Mouse (Mus musculus) limb, embryonic 12.5 days (tissue): ENCODE results near the gene Ech1. TPM values are rescaled to one million over a fixed set of nuclear protein-coding genes. Genes with fewer than 3 reads are reported as not detected.
A peak's percentile ranks its signal among the peaks of the same experiment; 100 is the strongest.

Experiments used
- ATAC-seq: fragments of 200-750 bp; cut with Nextera tagmentation; 2 replicates; pipeline ENCODE4 v1.8.0; 2017; ENCODE audit warnings: low read depth, moderate TSS enrichment; ENCODE audit not compliant: insufficient number of reproducible peaks, insufficient read depth, low FRiP score, low TSS enrichment
- H3K27ac ChIP-seq: fragments of 300-500 bp; sonication (generic); 2 replicates; pipeline ENCODE4 v1.5.1; 2016; ENCODE audit warnings: mild to moderate bottlenecking, moderate library complexity
- H3K27me3 ChIP-seq: fragments of 300-500 bp; sonication (generic); 2 replicates; pipeline ENCODE4 v1.6.1; 2016; ENCODE audit warnings: mild to moderate bottlenecking, moderate library complexity
- H3K36me3 ChIP-seq: fragments of 300-500 bp; sonication (generic); 2 replicates; pipeline ENCODE4 v1.6.1; 2016; ENCODE audit warnings: mild to moderate bottlenecking, moderate library complexity
- H3K4me1 ChIP-seq: fragments of 300-500 bp; sonication (generic); replicated peaks from 2 replicates; pipeline ENCODE4 v1.6.1; 2016
- H3K4me2 ChIP-seq: fragments of 300-500 bp; sonication (generic); 2 replicates; pipeline ENCODE4 v1.6.1; 2016; ENCODE audit warnings: mild to moderate bottlenecking, moderate library complexity
- H3K4me3 ChIP-seq: fragments of 300-500 bp; sonication (generic); replicated peaks from 2 replicates; pipeline ENCODE4 v1.5.1; 2016; ENCODE audit warnings: mild to moderate bottlenecking
- H3K9ac ChIP-seq: fragments of 300-500 bp; sonication (generic); replicated peaks from 2 replicates; pipeline ENCODE4 v1.6.1; 2016; ENCODE audit warnings: mild to moderate bottlenecking, moderate library complexity
- H3K9me3 ChIP-seq: fragments of 300-500 bp; sonication (generic); 2 replicates; pipeline ENCODE4 v1.6.1; 2016; ENCODE audit warnings: mild to moderate bottlenecking, moderate library complexity
- WGBS: fragments of 180-500 bp; shearing (Covaris S2); methylation state at CpG from one replicate; pipeline ENCODE4 v1.1.7; 2016; 5-methylcytosine and 5-hydroxymethylcytosine counted together
- polyA plus RNA-seq: library from polyadenylated mRNA; unstranded; fragments of >200 nt; fragmentation: Nextera tagmentation; extraction: Ambion mirVana; gene quantifications from 2 replicates; pipeline ENCODE4 v1.2.1, GENCODE M21; 2016

Gene Ech1
- polyA plus RNA-seq, 1 experiment from 2014 or later = 111 TPM

DNA sequence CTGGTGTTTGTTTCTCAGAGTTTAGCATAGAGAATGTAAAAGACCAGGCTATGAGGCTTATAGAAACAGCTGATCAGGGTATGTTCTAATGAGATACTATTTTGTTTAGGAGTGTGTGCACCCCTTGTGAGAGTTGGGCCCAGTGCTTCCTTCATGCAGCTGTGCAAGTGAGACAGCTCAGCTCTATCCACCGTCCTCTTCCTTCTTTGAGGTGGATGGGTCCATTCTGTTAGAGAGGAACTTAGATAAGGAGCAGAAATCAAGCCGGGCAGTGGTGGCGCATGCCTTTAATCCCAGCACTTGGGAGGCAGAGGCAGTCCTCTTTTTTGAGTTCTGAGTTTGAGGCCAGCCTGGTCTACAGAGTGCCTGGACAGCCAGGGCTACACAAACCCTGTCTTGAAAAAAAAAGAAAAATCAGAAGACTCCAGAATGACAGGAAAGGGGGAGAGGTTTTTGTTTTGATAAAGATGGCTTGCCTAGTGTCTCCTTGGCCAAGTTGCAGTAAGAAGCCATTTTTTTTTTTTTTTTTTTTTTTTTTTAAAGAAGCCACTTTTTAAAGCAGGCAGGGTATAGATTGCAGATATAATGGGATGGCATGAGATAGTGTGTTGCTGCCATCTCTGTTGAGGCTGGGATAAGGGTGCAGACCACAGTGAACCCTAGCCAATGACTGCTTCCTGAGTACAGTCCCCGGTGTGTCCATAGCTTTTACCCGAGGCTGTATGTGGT, 10.5 kb upstream of the Ech1 start:
- Histone ChIP-seq H3K4me1 (peaks cover 52% of the 10 kb centered on the region), H3K9ac (no peak overlapping the region; the same call in 1 of the 2 replicates), H3K27ac (no peak overlapping the region), H3K27me3 (no peaks in the 10 kb centered on the region), H3K4me2 (no peak overlapping the region; the same call in 1 of the 2 replicates), H3K4me3 (no peak overlapping the region), H3K36me3 (peaks cover 78% of the 10 kb centered on the region), H3K9me3 (no peaks in the 10 kb centered on the region)
- 90% methylated on average over 5 of the region's 5 CpGs for WGBS
- ATAC-seq = no peak

- Histone ChIP-seq H3K4me1 (peaks cover 52% of the 10 kb centered on the region), H3K36me3 (peaks cover 86% of the 10 kb centered on the region), H3K27me3 (no peaks in the 10 kb centered on the region), H3K9ac (no peak overlapping the region), H3K9me3 (no peaks in the 10 kb centered on the region), H3K4me3 (no peak overlapping the region), H3K27ac (no peak overlapping the region), H3K4me2 (no peak overlapping the region; the same call in 1 of the 2 replicates)
- no peak for ATAC-seq
- 89% methylated on average over 9 of the region's 9 CpGs for WGBS
These were observed 9.8 kb upstream of the Ech1 start for GRCm38 (mm10) chr7:28815230-28815629.

GRCm38 (mm10) chr7:28816201-28816600, 8.8 kb upstream of the Ech1 start:
- no peak overlapping the region for H3K4me3 ChIP-seq
- no peaks in the 10 kb centered on the region for H3K9me3 ChIP-seq
- H3K9ac ChIP-seq = no peak overlapping the region
- WGBS = 88% methylated on average over 9 of the region's 9 CpGs
- H3K4me1 ChIP-seq = peaks cover 52% of the 10 kb centered on the region
- ATAC-seq = no peak
- H3K4me2 ChIP-seq = no peak overlapping the region
- H3K27me3 ChIP-seq = no peaks in the 10 kb centered on the region
- H3K36me3 ChIP-seq = peaks cover 96% of the 10 kb centered on the region
- no peak overlapping the region for H3K27ac ChIP-seq

- no peak overlapping the region for H3K4me3 ChIP-seq
- H3K27me3 ChIP-seq = no peaks in the 10 kb centered on the region
- H3K9ac ChIP-seq = no peak overlapping the region
- H3K27ac ChIP-seq = no peak overlapping the region
- H3K4me2 ChIP-seq = no peak overlapping the region
- H3K9me3 ChIP-seq = no peaks in the 10 kb centered on the region
- H3K4me1 ChIP-seq = peaks cover 50% of the 10 kb centered on the region
- ATAC-seq = no peak
- 95% methylated on average over 10 of the region's 10 CpGs for WGBS
- H3K36me3 ChIP-seq = peaks cover 100% of the 10 kb centered on the region
These were observed 8.1 kb upstream of the Ech1 start for GRCm38 (mm10) chr7:28816920-28817319.

DNA sequence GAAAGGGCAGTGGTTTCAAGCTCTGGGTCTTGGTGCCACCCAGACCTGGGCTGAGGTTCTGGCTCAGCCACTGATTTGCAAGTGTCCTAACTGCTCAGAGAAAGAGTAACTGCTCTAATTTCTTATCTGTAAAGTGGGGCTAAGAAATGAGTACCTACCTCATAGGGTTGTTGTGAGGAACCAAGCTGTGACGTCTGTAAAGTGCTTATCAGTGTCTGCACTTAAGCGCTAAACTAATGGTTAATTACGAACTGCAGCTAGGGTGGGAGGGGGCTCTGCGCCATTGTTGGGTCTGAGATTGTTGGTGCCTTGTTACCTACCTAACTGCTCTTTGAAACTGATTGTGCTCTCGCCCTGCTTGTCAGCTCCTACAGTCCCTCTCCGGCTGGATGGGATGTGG, 7.5 kb upstream of the Ech1 start:
- 74% methylated on average over 6 of the region's 6 CpGs for WGBS
- no peaks in the 10 kb centered on the region for H3K27me3 ChIP-seq
- H3K9ac ChIP-seq = no peak overlapping the region; the same call in 1 of the 2 replicates
- no peaks in the 10 kb centered on the region for H3K9me3 ChIP-seq
- H3K4me3 ChIP-seq = no peak overlapping the region
- H3K4me2 ChIP-seq = no peak overlapping the region
- peaks cover 44% of the 10 kb centered on the region for H3K4me1 ChIP-seq
- no peak for ATAC-seq
- H3K27ac ChIP-seq = no peak overlapping the region
- H3K36me3 ChIP-seq = peaks cover 100% of the 10 kb centered on the region

DNA sequence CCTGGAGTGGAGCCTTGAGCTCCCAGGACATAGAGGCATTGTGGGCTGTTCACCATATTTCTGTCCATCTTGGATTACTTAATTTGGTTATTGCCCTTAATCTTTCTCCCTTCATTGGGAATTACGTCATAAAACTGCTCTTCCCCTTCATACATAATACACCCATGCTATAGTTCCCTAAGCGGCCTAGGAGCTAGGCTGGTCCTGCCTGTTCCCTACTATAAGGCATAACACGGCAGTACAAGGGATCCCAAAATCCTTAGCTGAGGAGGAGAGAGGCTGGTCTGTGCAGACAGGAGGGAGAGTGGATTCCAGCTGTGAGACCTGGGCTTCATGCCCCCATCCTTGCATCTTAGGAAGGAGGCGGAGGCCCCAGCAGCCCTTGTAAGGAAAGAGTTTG, 7.1 kb upstream of the Ech1 start:
- Histone ChIP-seq H3K4me1 (peaks cover 39% of the 10 kb centered on the region), H3K27ac (no peak overlapping the region), H3K4me3 (no peak overlapping the region), H3K27me3 (no peaks in the 10 kb centered on the region), H3K4me2 (no peak overlapping the region), H3K9me3 (no peaks in the 10 kb centered on the region), H3K36me3 (peaks cover 100% of the 10 kb centered on the region), H3K9ac (no peak overlapping the region; the same call in 1 of the 2 replicates)
- no peak for ATAC-seq
- 84% methylated on average over 4 of the region's 4 CpGs for WGBS

DNA sequence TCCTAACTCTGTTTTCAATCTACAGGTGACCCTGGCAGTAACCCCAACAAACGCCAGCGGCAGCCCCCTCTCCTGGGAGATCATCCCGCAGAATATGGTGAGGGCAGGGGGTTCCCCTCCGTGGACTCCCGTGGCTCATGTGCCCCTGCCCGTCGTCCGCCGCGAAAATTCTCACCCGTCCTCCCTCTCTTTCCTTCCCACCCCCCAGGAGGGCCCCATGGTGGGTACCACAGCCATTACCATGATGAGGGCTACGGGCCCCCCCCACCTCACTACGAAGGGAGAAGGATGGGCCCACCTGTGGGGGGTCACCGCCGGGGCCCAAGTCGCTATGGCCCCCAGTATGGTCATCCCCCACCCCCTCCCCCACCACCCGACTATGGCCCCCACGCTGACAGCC, 6.6 kb upstream of the Ech1 start:
- Histone ChIP-seq H3K36me3 (peaks cover 99% of the 10 kb centered on the region), H3K27me3 (no peaks in the 10 kb centered on the region), H3K4me3 (no peak overlapping the region), H3K4me1 (peaks cover 37% of the 10 kb centered on the region), H3K9me3 (no peaks in the 10 kb centered on the region), H3K27ac (no peak overlapping the region), H3K9ac (no peak overlapping the region), H3K4me2 (no peak overlapping the region)
- WGBS = 88% methylated on average over 18 of the region's 18 CpGs
- ATAC-seq = no peak

DNA sequence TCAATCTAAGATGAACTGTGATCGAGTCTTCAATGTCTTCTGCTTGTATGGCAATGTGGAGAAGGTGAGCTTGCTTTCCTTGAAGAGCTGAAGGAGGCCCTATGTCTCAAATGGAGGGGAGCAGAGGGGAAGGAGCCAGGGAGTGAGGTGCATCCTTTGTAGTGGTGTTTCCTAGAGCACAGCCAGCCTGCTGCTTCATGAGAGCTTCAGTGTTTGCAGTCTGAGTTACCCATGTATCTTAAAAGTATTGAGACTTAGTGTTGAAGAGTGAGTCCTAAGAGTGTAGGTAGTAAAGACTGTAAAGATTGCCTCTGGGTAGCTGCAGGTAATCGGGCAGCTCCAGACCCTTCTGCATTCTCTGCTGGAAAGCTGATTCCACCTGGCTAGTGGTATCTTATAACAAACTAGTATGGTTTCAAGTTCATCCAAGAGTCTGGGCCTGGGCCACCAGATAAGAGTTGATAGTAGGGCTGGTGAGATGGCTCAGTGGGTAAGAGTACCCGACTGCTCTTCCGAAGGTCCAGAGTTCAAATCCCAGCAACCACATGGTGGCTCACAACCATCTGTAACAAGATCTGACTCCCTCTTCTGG, 6.1 kb upstream of the Ech1 start:
- Histone ChIP-seq H3K27me3 (no peaks in the 10 kb centered on the region), H3K4me3 (no peak overlapping the region), H3K4me1 (peaks cover 33% of the 10 kb centered on the region), H3K4me2 (no peak overlapping the region), H3K36me3 (peaks cover 94% of the 10 kb centered on the region), H3K27ac (no peak overlapping the region), H3K9me3 (no peaks in the 10 kb centered on the region), H3K9ac (no peak overlapping the region)
- WGBS = 88% methylated on average over 4 of the region's 4 CpGs
- no peak for ATAC-seq

- H3K4me2 ChIP-seq = no peak overlapping the region
- H3K27me3 ChIP-seq = no peaks in the 10 kb centered on the region
- peaks cover 88% of the 10 kb centered on the region for H3K36me3 ChIP-seq
- H3K9me3 ChIP-seq = no peaks in the 10 kb centered on the region
- no peak for ATAC-seq
- 90% methylated on average over 4 of the region's 4 CpGs for WGBS
- no peak overlapping the region for H3K9ac ChIP-seq
- H3K27ac ChIP-seq = no peak overlapping the region
- peaks cover 28% of the 10 kb centered on the region for H3K4me1 ChIP-seq
- no peak overlapping the region for H3K4me3 ChIP-seq
These were observed 5.4 kb upstream of the Ech1 start for GRCm38 (mm10) chr7:28819571-28819970.

DNA sequence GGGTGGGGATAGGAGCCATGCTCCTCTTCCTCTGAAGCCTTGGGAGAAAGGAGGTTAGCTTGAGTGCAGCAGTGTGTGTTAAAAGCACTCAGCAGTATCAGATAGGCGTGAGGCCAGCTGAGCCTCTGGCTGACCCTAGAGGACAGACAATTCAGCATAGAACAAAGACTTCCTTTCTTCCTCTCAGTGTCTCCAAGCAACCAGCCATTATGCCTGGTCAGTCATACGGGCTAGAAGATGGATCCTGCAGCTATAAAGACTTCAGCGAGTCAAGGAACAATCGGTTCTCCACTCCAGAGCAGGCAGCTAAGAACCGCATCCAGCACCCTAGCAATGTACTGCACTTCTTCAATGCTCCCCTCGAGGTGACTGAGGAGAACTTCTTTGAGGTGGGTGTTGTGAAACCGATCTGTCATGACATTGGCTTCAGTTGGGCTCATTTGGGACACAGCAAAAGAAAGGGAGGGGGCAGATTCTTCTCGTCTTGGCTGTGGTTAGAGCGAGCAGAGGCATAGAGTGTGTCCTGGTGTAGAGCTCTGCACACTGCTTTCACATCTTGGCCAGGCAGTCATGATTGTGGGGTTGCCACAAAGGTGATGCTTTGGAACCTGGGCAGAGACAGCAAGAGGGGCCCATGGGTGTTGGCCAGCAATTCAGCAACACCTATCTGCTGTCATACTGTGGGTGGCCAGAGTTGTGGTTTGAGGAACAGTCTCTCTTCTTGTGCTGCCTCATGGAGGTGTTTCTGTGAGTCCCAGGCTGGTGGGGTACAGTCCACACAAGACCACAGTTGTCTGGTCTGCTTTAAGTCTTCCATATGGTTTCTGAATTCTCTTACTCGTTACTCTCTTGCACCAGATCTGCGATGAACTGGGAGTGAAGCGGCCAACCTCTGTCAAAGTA, 4.4 kb upstream of the Ech1 start:
- Histone ChIP-seq H3K27ac (peak overlapping the region; percentile 23; the same call in 1 of the 2 replicates), H3K4me3 (no peak overlapping the region), H3K27me3 (no peaks in the 10 kb centered on the region), H3K36me3 (peaks cover 77% of the 10 kb centered on the region), H3K4me1 (peaks cover 20% of the 10 kb centered on the region), H3K4me2 (no peak overlapping the region), H3K9ac (no peak overlapping the region), H3K9me3 (no peaks in the 10 kb centered on the region)
- WGBS = 87% methylated on average over 12 of the region's 12 CpGs
- no peak for ATAC-seq

DNA sequence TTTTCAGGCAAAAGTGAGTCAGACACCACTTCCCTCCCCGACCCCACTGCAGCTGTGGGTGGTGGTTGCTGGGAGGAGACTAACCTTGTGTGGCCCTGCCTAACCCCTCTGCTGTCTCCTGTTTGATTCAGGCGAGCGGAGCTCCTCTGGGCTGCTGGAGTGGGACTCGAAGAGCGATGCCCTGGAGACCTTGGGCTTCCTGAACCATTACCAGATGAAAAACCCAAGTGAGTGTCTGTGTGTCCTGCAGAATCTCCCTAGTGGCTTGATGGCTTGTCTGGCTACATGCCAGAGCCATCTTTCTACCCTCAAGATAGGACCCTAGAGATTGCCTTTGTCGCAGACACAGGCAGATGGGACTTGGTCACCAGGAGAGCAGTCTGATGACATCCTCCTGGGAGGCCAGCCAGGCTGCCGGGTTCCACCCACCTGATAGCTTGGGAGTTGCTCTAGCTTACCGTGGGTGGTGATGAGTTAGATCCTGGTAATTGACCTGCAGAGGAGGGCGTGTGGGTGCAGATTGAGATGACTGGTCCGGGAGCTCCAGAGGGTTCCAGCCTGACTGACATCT, 3.7 kb upstream of the Ech1 start:
- no peak overlapping the region for H3K4me3 ChIP-seq
- no peaks in the 10 kb centered on the region for H3K27me3 ChIP-seq
- WGBS = 74% methylated on average over 10 of the region's 10 CpGs
- H3K4me1 ChIP-seq = peaks cover 19% of the 10 kb centered on the region
- peak overlapping the region; percentile 41; the same call in 1 of the 2 replicates for H3K27ac ChIP-seq
- H3K9ac ChIP-seq = no peak overlapping the region
- H3K36me3 ChIP-seq = peaks cover 72% of the 10 kb centered on the region
- no peak overlapping the region for H3K4me2 ChIP-seq
- no peak for ATAC-seq
- no peaks in the 10 kb centered on the region for H3K9me3 ChIP-seq
